Mouse (Mus musculus): Measurements from ENCODE around the gene Tcaim. TPM values are rescaled to one million over a fixed set of nuclear protein-coding genes. Genes with fewer than 3 reads are reported as not detected.
A peak's percentile ranks its signal among the peaks of the same experiment; 100 is the strongest.
"Not testable (repeated sequence)": the region's sequence is repeated elsewhere in the genome, so short reads cannot be mapped to it uniquely, and the experiment has no call there.

Gene Tcaim
- polyA plus RNA-seq, 1 experiment = 16.8 TPM

- Histone ChIP-seq H3K36me3 (ENCODE audit: control insufficient read depth, insufficient read depth, low read length) (peaks cover 56% of the 10 kb centered on the region), H3K4me1 (ENCODE audit: control insufficient read depth, insufficient read depth, low read length) (no peaks in the 10 kb centered on the region), H3K4me3 (ENCODE audit: insufficient read depth, low read depth, low read length) (no peak overlapping the region), H3K27ac (ENCODE audit: insufficient read depth, low read depth, low read length) (no peak overlapping the region), H3K27me3 (replicated peaks; ENCODE audit: control insufficient read depth, insufficient read depth, low read length) (no peaks in the 10 kb centered on the region)
- WGBS = 79% methylated on average over 7 of the region's 7 CpGs
- TF ChIP-seq POLR2A (IDR thresholded peaks at IDR 0.05; ENCODE audit: low read depth, low read length) (no peak), CTCF (conservative IDR thresholded peaks at IDR 0.05; ENCODE audit: insufficient read depth, insufficient read length, low read depth, low read length) (no peak)
- no peak for DNase-seq
Observed at GRCm38 (mm10) chr9:122854526-122854925, 49.2 kb downstream of the Tcaim start.

- H3K27ac ChIP-seq (ENCODE audit: insufficient read depth, low read depth, low read length) = not testable (repeated sequence)
- WGBS = 92% methylated on average over 2 of the region's 7 CpGs
Observed at GRCm38 (mm10) chr9:122855141-122855540, 49.8 kb downstream of the Tcaim start.

GRCm38 (mm10) chr9:122855617-122856016 lies 50.3 kb downstream of the Tcaim start:
- no peaks in the 10 kb centered on the region for H3K27me3 ChIP-seq (replicated peaks; ENCODE audit: control insufficient read depth, insufficient read depth, low read length)
- WGBS = 94% methylated on average over 4 of the region's 4 CpGs
- TF ChIP-seq POLR2A (IDR thresholded peaks at IDR 0.05; ENCODE audit: low read depth, low read length) (no peak), CTCF (conservative IDR thresholded peaks at IDR 0.05; ENCODE audit: insufficient read depth, insufficient read length, low read depth, low read length) (no peak)
- no peak for DNase-seq
- no peak overlapping the region for H3K27ac ChIP-seq (ENCODE audit: insufficient read depth, low read depth, low read length)
- H3K4me1 ChIP-seq (ENCODE audit: control insufficient read depth, insufficient read depth, low read length) = no peaks in the 10 kb centered on the region
- peaks cover 63% of the 10 kb centered on the region for H3K36me3 ChIP-seq (ENCODE audit: control insufficient read depth, insufficient read depth, low read length)
- H3K4me3 ChIP-seq (ENCODE audit: insufficient read depth, low read depth, low read length) = no peak overlapping the region

More at GRCm38 (mm10) chr9:122855141-122855540, 49.8 kb downstream of the Tcaim start:
- not testable (repeated sequence) for H3K27me3 ChIP-seq (replicated peaks; ENCODE audit: control insufficient read depth, insufficient read depth, low read length); DNase-seq; H3K4me3 ChIP-seq (ENCODE audit: insufficient read depth, low read depth, low read length); H3K4me1 ChIP-seq (ENCODE audit: control insufficient read depth, insufficient read depth, low read length)
- H3K36me3 ChIP-seq (ENCODE audit: control insufficient read depth, insufficient read depth, low read length) = peaks cover 60% of the 10 kb centered on the region

- Histone ChIP-seq H3K4me1 (ENCODE audit: control insufficient read depth, insufficient read depth, low read length) (no peaks in the 10 kb centered on the region), H3K4me3 (ENCODE audit: insufficient read depth, low read depth, low read length) (no peak overlapping the region), H3K27me3 (replicated peaks; ENCODE audit: control insufficient read depth, insufficient read depth, low read length) (no peaks in the 10 kb centered on the region), H3K27ac (ENCODE audit: insufficient read depth, low read depth, low read length) (no peak overlapping the region), H3K36me3 (ENCODE audit: control insufficient read depth, insufficient read depth, low read length) (peaks cover 72% of the 10 kb centered on the region)
- DNase-seq = no peak
- 95% methylated on average over 3 of the region's 3 CpGs for WGBS
- TF ChIP-seq POLR2A (IDR thresholded peaks at IDR 0.05; ENCODE audit: low read depth, low read length) (no peak), CTCF (conservative IDR thresholded peaks at IDR 0.05; ENCODE audit: insufficient read depth, insufficient read length, low read depth, low read length) (no peak)
Observed at GRCm38 (mm10) chr9:122856716-122857115, 51.4 kb downstream of the Tcaim start.

GRCm38 (mm10) chr9:122860752-122861151 lies 55.4 kb downstream of the Tcaim start:
- H3K27ac ChIP-seq (ENCODE audit: insufficient read depth, low read depth, low read length) = no peak overlapping the region
- peaks cover 48% of the 10 kb centered on the region for H3K36me3 ChIP-seq (ENCODE audit: control insufficient read depth, insufficient read depth, low read length)
- H3K27me3 ChIP-seq (replicated peaks; ENCODE audit: control insufficient read depth, insufficient read depth, low read length) = no peaks in the 10 kb centered on the region
- H3K4me1 ChIP-seq (ENCODE audit: control insufficient read depth, insufficient read depth, low read length) = peaks cover 3% of the 10 kb centered on the region; the same call in 1 of the 2 replicates
- TF ChIP-seq CTCF (conservative IDR thresholded peaks at IDR 0.05; ENCODE audit: insufficient read depth, insufficient read length, low read depth, low read length) = no peak
- TF ChIP-seq POLR2A (IDR thresholded peaks at IDR 0.05; ENCODE audit: low read depth, low read length) = no peak
- no peak for DNase-seq
- H3K4me3 ChIP-seq (ENCODE audit: insufficient read depth, low read depth, low read length) = no peak overlapping the region

- no peak for TF ChIP-seq POLR2A (IDR thresholded peaks at IDR 0.05; ENCODE audit: low read depth, low read length)
- TF ChIP-seq CTCF (conservative IDR thresholded peaks at IDR 0.05; ENCODE audit: insufficient read depth, insufficient read length, low read depth, low read length) = no peak
- 76% methylated on average over 2 of the region's 2 CpGs for WGBS
- peaks cover 3% of the 10 kb centered on the region; the same call in 1 of the 2 replicates for H3K4me1 ChIP-seq (ENCODE audit: control insufficient read depth, insufficient read depth, low read length)
- H3K4me3 ChIP-seq (ENCODE audit: insufficient read depth, low read depth, low read length) = no peak overlapping the region
- no peak for DNase-seq
- H3K36me3 ChIP-seq (ENCODE audit: control insufficient read depth, insufficient read depth, low read length) = peaks cover 25% of the 10 kb centered on the region
- H3K27me3 ChIP-seq (replicated peaks; ENCODE audit: control insufficient read depth, insufficient read depth, low read length) = no peaks in the 10 kb centered on the region
- no peak overlapping the region for H3K27ac ChIP-seq (ENCODE audit: insufficient read depth, low read depth, low read length)
Observed at GRCm38 (mm10) chr9:122863731-122864130, 58.4 kb downstream of the Tcaim start.

DNA sequence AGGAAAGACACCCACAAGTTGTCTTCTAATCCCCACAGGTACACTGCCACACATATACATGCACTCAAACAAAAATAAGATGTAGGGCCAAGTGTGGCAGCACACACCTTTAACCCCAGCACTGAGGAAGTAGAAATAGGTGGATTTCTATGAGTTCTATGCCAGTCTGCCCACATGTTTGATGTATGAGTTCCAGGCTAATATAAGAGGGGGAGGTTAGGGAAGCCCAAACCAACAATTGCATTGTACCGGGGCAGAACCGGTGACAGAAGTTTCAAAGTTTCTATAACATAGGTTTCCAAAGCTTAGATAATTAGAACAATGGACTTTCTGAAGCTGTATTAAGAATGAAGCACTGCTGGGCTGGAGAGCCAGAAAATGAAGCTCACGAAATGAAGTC lies 59.5 kb downstream of the Tcaim start:
- no peak overlapping the region for H3K27ac ChIP-seq (ENCODE audit: insufficient read depth, low read depth, low read length)
- TF ChIP-seq CTCF (conservative IDR thresholded peaks at IDR 0.05; ENCODE audit: insufficient read depth, insufficient read length, low read depth, low read length) = no peak
- no peak for TF ChIP-seq POLR2A (IDR thresholded peaks at IDR 0.05; ENCODE audit: low read depth, low read length)
- H3K4me3 ChIP-seq (ENCODE audit: insufficient read depth, low read depth, low read length) = peak overlapping the region; percentile 28; the same call in 1 of the 2 replicates
- DNase-seq = no peak
- H3K4me1 ChIP-seq (ENCODE audit: control insufficient read depth, insufficient read depth, low read length) = peaks cover 3% of the 10 kb centered on the region; the same call in 1 of the 2 replicates
- 52% methylated on average over 3 of the region's 3 CpGs for WGBS
- H3K36me3 ChIP-seq (ENCODE audit: control insufficient read depth, insufficient read depth, low read length) = peaks cover 17% of the 10 kb centered on the region
- no peaks in the 10 kb centered on the region for H3K27me3 ChIP-seq (replicated peaks; ENCODE audit: control insufficient read depth, insufficient read depth, low read length)

Data from kidney, adult 2 months (tissue).